Mouse (Mus musculus) small intestine, adult 2 months (tissue): Measurements from ENCODE around the gene Rims1.

Source experiments
- CTCF ChIP-seq: fragments of 200-500 bp; IDR thresholded peaks from 2 replicates; pipeline ENCODE4 v1.5.1; 2012; ENCODE audit warnings: low read depth, mild to moderate bottlenecking, control low read depth, inconsistent platforms, low read length, moderate library complexity, mixed read lengths; ENCODE audit not compliant: insufficient replicate concordance, insufficient read length; ENCODE audit errors: extremely low read depth
- POLR2A ChIP-seq: fragments of 200-500 bp; IDR thresholded peaks from 2 replicates; pipeline ENCODE4 v1.6.1; 2012; ENCODE audit warnings: low read depth, mild to moderate bottlenecking, control low read depth, inconsistent platforms, low read length, moderate library complexity

GRCm38 (mm10) chr1:22262169-22262950, 543.4 kb downstream of the Rims1 start:
- TF ChIP-seq POLR2A (no peak), CTCF (no peak)
